Mouse (Mus musculus) megakaryocyte, embryonic 14.5 days (primary cell): Measurements from ENCODE around the gene Ccdc190.

ENCODE experiments used
- FLI1 ChIP-seq: IDR thresholded peaks from 2 replicates; pipeline ENCODE4 v1.6.1; 2012; ENCODE audit warnings: low read length, inconsistent platforms, mixed read lengths
- GATA1 ChIP-seq: IDR thresholded peaks from 3 replicates; pipeline ENCODE4 v1.6.1; 2012; ENCODE audit warnings: mixed read lengths, low read length, inconsistent platforms, borderline replicate concordance

DNA sequence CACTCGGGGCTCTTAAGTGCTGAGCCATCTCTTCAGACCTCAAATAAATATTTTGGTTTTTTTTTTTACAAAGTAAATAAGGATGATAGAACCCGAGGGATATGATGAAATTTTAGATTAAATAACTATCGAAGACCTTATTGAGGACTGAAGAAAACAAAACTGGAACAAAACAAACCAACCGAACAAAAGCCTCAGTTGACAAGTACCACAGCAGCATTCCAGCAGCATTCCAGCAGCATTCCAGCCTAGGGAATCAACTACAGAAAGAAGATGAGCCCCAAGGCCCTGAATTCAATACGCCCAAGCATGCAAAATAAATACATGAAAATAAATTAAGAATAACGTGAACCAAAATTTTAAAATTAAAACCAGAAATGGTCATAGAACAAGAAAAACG is 21.5 kb downstream of the Ccdc190 start:
- TF ChIP-seq GATA1: no peak
- no peak for TF ChIP-seq FLI1
